ENCODE assay signal across 8 mouse cellular contexts in genomic region chr10:122984531-122985251, GRCm38 (mm10).
DNase-seq lines count a peak whose midpoint lies in the region; ATAC-seq and TF ChIP-seq lines count a peak whose summit lies in the region.

No protein-coding gene starts in this region.

- H3K36me3 ChIP-seq in heart, embryonic 14.5 days (ENCODE audit: control insufficient read depth, insufficient read depth, low read length), result peaks cover 24% of the 10 kb centered on the region
- H3K36me3 ChIP-seq in E14TG2a.4 (ENCODE audit: insufficient read depth, low read length), result 0 out of 2 replicates have a peak, but pooled peaks cover 5% of the 10 kb centered on the region
- H3K36me3 ChIP-seq in forebrain, embryonic 13.5 days (ENCODE audit: poor library complexity, severe bottlenecking), result peaks cover 20% of the 10 kb centered on the region
- H3K36me3 ChIP-seq in liver, embryonic 16.5 days (ENCODE audit: control insufficient read depth, insufficient read depth), result no peaks in the 10 kb centered on the region; the same call in 1 of the 2 replicates

- TF ChIP-seq CTCF in E14TG2a.4 (conservative IDR thresholded peaks at IDR 0.05; ENCODE audit: low read length), result no peak

- H3K9me3 ChIP-seq in heart, embryonic 14.5 days (ENCODE audit: control insufficient read depth, low read length), result no peaks in the 10 kb centered on the region
- no peaks in the 10 kb centered on the region for H3K9me3 ChIP-seq in E14TG2a.4 (ENCODE audit: low read length)
- H3K9me3 ChIP-seq in forebrain, embryonic 13.5 days (replicated peaks), result no peaks in the 10 kb centered on the region
- no peaks in the 10 kb centered on the region for H3K9me3 ChIP-seq in liver, embryonic 16.5 days (replicated peaks; ENCODE audit: control insufficient read depth, low read length)

- DNase-seq in heart, postnatal 10 days, result no peak
- no peak for DNase-seq in ovary, adult 18-20 months (ENCODE audit: low spot score)
- no peak for DNase-seq in spleen, postnatal 14 days (ENCODE audit: low spot score in 2 of 2)

- no peak for ATAC-seq in heart, embryonic 14.5 days (ENCODE audit: insufficient number of reproducible peaks, insufficient read depth, low FRiP score, low read depth)
- ATAC-seq in forebrain, embryonic 13.5 days, result no peak
- ATAC-seq in liver, embryonic 16.5 days (ENCODE audit: low read depth), result no peak
- no peak for ATAC-seq in granulocyte monocyte progenitor cell, adult 5-6 weeks (replicated peaks; ENCODE audit: poor library complexity, severe bottlenecking)

- peak overlapping the region; percentile 71 to 82 for H3K4me3 ChIP-seq in heart, embryonic 14.5 days (ENCODE audit: control insufficient read depth in 1 of 2, insufficient read depth in 1 of 2, low read depth in 1 of 2, low read length in 2 of 2)
- H3K4me3 ChIP-seq in E14TG2a.4 (replicated peaks; ENCODE audit: low read length), result peak overlapping the region; percentile 93
- peak overlapping the region; percentile 87 for H3K4me3 ChIP-seq in forebrain, embryonic 13.5 days
- peak overlapping the region; percentile 90 for H3K4me3 ChIP-seq in liver, embryonic 16.5 days (ENCODE audit: low read depth, low read length)

- peak overlapping the region; percentile 88 for H3K4me2 ChIP-seq in heart, embryonic 14.5 days (ENCODE audit: low read length)
- peak overlapping the region; percentile 90 for H3K4me2 ChIP-seq in forebrain, embryonic 13.5 days
- peak overlapping the region; percentile 81 for H3K4me2 ChIP-seq in liver, embryonic 16.5 days (ENCODE audit: low read depth, low read length)

- 2% methylated on average over 10 of the region's 10 CpGs for WGBS in heart, embryonic 14.5 days
- WGBS in forebrain, embryonic 13.5 days, result 4% methylated on average over 10 of the region's 10 CpGs
- 3% methylated on average over 10 of the region's 10 CpGs for WGBS in liver, embryonic 16.5 days (ENCODE audit: insufficient replicate concordance)

- H3K27me3 ChIP-seq in heart, embryonic 14.5 days (ENCODE audit: control insufficient read depth, insufficient read depth, low read length), result no peaks in the 10 kb centered on the region
- no peaks in the 10 kb centered on the region for H3K27me3 ChIP-seq in E14TG2a.4 (ENCODE audit: insufficient read depth, low read length)
- H3K27me3 ChIP-seq in forebrain, embryonic 13.5 days, result no peaks in the 10 kb centered on the region
- no peaks in the 10 kb centered on the region for H3K27me3 ChIP-seq in liver, embryonic 16.5 days (ENCODE audit: control insufficient read depth, insufficient read depth, low read depth, low read length)

- intact Hi-C loops in heart, postnatal 10 days (cut with DNase I), result loop anchor here (5.0 kb wide), 1 partner anchor 92 kb away; no protein-coding TSS in a partner anchor

- peak overlapping the region; percentile 98 for H3K9ac ChIP-seq in heart, embryonic 14.5 days (ENCODE audit: low read length)
- H3K9ac ChIP-seq in forebrain, embryonic 13.5 days, result peak overlapping the region; percentile 98
- H3K9ac ChIP-seq in liver, embryonic 16.5 days (ENCODE audit: low read depth, low read length), result peak overlapping the region; percentile 97

- peaks cover 3 to 46% of the 10 kb centered on the region in 2 experiments for H3K4me1 ChIP-seq in heart, embryonic 14.5 days (ENCODE audit: control insufficient read depth in 2 of 2, insufficient read depth in 2 of 2, low read length in 2 of 2)
- peaks cover 49% of the 10 kb centered on the region for H3K4me1 ChIP-seq in E14TG2a.4 (replicated peaks; ENCODE audit: low read depth, low read length)
- H3K4me1 ChIP-seq in forebrain, embryonic 13.5 days, result peaks cover 32% of the 10 kb centered on the region
- peaks cover 30% of the 10 kb centered on the region for H3K4me1 ChIP-seq in liver, embryonic 16.5 days (ENCODE audit: control insufficient read depth, low read depth, low read length)

- H3K27ac ChIP-seq in heart, embryonic 14.5 days (replicated peaks in 1 of 2; ENCODE audit: control insufficient read depth in 1 of 2, insufficient read depth in 1 of 2, low read depth in 2 of 2, low read length in 2 of 2), result peak overlapping the region; percentile 98
- peak overlapping the region; percentile 100 for H3K27ac ChIP-seq in forebrain, embryonic 13.5 days
- H3K27ac ChIP-seq in liver, embryonic 16.5 days (ENCODE audit: low read length), result peak overlapping the region; percentile 96
